Mouse (Mus musculus): ENCODE data around the gene Cavin1.

Gene Cavin1

GRCm38 (mm10) chr11:100912401-100913155 lies 58.1 kb downstream of the Cavin1 start:
- WGBS, result 67% methylated on average over 17 of the region's 17 CpGs

- WGBS, result 94% methylated on average over 9 of the region's 9 CpGs
Observed at GRCm38 (mm10) chr11:100908567-100908966, 62.1 kb downstream of the Cavin1 start.

GRCm38 (mm10) chr11:100908112-100908511 lies 62.6 kb downstream of the Cavin1 start:
- WGBS, result 79% methylated on average over 2 of the region's 2 CpGs

GRCm38 (mm10) chr11:100906885-100907284 lies 63.8 kb downstream of the Cavin1 start:
- 91% methylated on average over 4 of the region's 4 CpGs for WGBS
